Mouse (Mus musculus): ENCODE data around the gene Mecr.

Mecr gene

DNA sequence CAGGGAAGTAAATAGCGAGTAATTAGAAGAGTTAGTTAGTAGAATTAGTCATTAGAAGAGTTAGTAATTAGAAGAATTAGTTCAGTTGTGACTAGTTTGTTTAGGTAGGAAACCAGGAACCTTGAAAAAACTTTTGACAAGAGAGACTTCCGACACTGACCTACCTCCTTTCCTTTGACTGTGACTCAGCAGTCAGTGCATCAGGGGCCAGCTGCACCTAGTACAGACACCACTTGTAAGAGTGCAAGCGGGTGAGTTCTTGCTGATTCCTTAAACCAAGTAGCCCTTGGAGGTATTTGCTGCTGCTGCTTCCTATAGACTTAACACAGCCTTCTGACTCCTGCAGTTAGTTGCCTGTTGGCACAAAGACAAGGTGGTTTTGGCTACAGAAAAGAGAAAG, 47.4 kb downstream of the Mecr start:
- DNase-seq (ENCODE audit: low read depth, low spot score): no peak

DNA sequence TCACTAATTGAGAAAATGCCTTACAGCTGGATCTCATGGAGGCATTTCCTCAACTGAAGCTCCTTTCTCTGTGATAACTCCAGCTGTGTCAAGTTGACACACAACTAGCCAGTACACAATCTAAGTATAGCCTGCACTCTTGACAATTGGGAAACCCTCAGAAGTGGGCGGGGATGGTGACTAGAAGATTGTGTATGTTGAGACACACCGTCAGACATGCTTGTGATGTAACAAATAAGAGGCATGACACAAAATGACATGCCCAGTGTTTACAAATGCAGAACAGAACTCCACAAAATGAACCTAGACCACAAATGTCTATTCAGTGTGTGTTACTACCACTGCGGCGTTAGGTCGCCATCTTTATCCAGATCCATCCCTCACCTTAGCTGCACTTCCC, 53.8 kb downstream of the Mecr start:
- no peak for DNase-seq (ENCODE audit: low read depth, low spot score)

DNA sequence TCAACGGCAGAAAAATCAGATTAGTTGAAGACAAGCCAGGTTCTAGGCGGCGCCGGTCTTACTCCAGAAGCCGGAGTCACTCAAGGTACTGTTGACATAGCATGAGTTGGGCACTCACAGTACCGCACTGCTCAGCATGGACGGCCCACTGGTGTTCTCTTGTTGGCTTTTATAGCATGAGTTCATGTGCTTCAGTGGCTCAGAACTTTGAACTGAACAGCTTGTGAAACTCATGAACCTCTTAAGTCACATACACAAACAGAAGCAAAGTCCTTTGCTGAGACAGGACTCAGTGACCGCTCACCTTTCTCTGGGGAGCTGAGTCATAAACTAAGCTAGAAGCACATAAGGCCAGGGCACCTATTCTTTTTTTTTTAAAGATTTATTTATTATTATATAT, 54.5 kb downstream of the Mecr start:
- no peak for DNase-seq (ENCODE audit: low read depth, low spot score)

DNA sequence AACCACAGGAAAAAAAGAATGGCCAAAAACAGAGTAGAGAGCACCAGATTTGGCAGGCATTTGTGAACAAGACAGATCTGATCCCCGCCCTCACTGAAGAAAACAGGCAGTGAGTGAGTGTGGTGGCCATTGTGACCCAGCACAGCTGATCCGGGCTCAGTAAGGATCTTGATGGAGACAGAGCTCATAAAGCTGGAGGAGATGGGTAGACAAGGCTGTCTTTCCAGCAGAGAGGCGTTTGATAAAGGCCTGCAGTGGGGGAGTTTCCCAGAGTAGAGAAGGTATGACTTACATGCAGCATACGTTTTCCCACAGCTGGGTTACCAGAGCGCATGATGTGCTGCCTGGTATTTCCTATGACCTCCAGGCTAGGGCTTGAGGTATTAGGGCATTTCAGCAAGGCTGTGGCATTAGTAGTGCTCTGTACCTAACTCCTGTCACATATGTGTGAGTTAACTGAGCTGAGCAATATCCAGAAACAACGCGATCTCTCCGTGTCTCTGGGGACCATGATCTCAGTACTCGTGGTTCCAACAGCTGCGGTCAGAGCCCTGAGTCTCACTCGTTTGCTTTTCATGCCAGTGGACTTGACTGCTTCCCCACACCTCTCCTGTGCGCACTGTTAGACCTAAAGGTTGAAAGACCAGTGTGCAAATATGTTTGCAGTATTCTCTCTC, 55.4 kb downstream of the Mecr start:
- no peak for DNase-seq (ENCODE audit: low read depth, low spot score)

DNA sequence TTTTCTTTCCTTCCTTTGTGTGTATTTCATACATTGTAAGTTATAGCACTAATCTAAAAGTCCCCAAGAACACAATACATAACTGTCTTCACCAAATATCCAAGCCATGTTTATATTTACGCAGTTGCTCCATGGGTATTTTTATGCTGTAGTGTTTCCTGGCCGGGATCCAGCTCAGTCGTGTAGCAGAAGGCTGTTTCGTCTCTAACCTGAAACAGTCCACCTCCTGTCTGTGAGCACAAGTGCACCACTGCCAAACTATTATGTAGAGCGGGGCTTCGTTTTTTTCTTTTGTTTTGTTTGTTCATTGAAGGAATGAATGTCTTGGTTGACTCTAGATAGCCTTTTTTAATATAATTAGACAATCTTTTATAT, 55.9 kb downstream of the Mecr start:
- no peak for DNase-seq (ENCODE audit: low read depth, low spot score)

DNA sequence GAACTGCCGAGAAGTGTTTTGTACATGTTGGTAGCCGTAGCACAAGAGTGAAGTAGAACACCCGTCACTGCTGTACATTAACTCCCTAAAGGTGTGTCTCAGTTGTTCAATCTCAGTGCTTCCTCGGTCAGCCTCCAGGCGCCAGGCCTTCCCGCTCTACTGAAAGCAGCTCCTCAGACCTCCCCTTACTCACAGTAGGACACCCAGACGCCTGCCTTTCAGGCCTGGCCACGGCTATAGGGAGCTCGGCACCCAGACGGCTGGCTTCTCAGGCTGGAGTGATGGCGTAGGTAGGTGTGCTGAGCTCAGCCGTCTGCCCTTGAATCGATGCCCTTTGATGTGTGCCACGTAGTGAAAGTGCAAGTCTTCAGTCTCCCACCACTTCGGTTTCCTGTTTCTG, 57.8 kb downstream of the Mecr start:
- DNase-seq (ENCODE audit: low read depth, low spot score): no peak

DNA sequence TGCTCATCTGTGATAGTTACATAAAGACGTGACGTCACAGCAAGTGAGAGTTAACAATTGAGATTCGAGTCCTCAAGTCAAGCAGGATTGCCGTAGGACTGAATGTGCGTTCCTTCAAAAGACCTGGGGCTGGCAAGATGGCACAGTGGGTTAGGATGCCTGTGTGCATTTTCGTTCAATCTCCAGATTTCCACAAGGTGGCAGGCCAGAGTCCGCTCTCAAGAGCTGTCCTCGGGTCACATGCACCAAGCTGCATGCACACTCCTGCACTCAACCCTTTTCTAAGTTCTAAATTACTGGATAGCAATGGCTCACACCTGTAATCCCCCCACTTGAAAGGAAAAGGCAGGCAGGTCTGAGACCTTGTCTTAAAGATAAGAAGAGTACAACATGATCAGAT, 61.2 kb downstream of the Mecr start:
- DNase-seq (ENCODE audit: low read depth, low spot score): no peak

DNA sequence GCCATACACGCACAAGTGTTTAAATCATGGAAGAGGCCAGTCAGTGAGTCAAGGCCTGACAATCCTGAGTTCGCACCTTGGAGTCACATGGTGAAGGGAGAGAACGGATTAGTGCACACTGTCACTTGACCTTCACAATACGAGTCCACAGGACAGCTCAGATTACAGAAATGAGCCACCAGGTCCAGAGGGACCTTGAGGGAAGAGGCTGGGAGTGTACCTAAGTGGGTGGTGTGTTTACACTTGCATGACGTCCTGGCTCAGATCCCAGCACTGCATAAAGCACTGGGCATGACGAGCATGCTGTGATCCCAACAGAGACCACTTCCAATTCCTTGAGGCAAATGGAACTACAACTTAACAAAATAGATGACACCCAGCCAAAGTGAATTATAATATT, 63.2 kb downstream of the Mecr start:
- DNase-seq (ENCODE audit: low read depth, low spot score): no peak

DNA sequence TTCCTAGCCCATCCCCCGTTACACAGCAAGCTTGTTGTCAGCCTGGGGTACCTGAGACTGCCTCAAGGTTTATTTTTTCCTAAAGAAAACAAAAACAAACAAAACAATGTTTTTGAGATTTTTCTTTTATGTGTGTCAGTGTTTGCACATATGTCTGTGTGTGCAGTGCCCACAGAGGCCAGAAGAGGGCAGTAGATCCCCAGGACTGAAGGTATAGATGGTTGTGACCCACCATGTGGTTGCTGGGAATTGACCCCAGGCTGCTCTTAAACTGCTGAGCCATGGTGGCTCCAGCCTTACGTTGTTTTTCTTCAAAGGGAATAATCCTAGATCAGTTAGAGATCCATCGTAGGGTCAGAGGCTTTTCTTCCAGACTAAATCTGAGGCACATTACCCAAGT, 64.6 kb downstream of the Mecr start:
- DNase-seq (ENCODE audit: low read depth, low spot score): no peak

DNA sequence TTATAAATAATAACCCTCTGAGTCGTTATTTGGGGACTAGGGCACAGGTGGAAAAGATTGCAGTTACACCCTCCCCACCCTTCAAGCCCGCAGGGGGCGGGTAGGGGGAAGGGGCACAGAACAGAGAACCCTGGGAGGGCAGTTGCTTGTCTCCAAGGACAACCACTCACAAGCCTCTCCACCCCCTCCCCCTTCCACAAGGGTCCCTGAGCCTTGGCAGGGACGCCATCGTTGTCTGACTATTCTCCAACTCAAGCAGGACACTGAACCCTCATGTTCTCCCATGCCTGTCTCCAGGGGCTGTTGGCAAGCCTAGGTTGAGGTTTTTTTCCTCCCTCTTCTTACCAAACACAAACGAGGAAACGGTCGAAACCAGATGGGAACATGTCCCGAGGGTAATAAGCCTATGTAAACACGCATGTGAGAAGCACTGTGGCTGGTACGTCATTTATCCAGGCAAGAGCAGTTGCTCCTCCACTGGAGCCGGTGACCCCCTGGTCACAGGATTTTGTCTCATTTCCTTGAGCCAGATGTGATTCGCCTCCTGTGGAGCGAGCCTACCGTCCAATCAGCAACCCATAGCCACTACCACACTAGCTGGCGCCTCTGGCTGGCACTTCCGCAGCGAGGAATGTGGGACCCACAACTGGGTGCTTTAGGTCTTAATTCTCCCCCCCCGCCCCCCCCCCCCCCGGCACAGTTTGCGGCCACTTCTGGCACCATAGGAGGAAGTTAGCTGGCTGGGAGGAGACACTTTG, 67.1 kb downstream of the Mecr start:
- no peak for DNase-seq (ENCODE audit: low read depth, low spot score)

DNA sequence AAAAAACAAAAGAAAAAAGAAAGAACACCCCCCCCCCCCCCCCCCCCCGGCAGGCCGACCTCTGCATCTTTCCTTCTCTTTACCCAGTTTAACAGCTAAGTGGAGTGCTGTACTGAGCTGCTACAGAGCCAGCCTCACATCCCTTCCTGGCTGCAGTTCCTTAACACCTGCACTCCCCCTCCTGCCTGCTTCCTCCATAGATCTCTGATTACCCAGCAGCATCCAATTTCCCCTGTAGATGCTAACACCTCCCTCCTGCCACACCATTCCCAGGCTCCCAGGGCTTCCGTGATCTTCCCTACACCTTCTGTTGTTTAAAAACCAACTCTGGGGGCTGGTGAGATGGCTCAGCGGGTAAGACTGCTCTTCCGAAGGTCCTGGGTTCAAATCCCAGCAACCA, 68.3 kb downstream of the Mecr start:
- DNase-seq (ENCODE audit: low read depth, low spot score): no peak

DNA sequence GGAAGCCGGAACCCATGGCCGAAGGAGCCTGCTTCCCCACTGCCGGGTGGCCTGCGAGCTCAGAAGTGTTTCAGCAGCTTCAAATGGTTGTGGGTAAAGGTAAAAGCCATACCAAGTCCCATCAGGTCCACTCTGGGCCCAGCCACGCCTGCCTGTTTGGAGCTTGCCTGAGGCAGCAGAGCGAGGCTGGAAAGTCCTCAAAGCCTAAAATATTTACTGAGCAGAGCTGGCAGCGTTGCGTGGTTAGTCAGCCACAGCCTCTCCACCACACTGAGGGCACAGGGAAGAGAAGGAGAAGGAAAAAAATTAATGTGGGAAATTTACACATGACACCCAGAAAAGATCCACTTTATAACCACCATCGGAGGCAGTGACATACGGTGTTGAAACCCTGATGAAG, 70.3 kb downstream of the Mecr start:
- no peak for DNase-seq (ENCODE audit: low read depth, low spot score)

DNA sequence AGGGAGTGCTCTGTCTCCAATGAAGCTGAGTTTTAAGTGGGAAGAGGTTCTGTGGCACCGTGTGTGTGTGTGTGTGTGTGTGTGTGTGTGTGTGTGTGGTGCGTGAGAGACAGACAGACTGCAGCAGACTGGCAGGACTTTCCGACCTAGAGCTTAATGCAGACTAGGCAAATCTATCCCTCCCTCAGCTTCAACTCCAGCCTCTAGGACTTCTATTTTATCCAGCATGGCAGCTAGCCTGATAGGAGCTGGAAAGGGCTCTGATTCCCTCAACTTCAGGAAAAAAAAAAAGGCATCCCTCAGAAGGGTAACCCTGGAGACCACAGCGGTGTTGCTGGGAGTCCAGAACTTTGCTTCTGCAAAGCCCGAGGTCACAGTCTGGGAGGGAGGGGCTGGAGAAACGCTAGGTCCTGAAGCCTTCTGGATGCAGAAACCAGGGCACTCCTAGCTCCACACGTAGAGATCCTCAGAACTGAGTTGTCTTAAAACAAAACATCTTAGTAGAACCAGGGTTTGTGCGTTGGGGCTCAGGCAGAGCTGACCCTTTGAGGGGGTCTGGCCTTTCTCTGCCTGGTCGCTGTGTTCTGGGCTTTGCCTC, 70.9 kb downstream of the Mecr start:
- no peak for DNase-seq (ENCODE audit: low read depth, low spot score)

DNA sequence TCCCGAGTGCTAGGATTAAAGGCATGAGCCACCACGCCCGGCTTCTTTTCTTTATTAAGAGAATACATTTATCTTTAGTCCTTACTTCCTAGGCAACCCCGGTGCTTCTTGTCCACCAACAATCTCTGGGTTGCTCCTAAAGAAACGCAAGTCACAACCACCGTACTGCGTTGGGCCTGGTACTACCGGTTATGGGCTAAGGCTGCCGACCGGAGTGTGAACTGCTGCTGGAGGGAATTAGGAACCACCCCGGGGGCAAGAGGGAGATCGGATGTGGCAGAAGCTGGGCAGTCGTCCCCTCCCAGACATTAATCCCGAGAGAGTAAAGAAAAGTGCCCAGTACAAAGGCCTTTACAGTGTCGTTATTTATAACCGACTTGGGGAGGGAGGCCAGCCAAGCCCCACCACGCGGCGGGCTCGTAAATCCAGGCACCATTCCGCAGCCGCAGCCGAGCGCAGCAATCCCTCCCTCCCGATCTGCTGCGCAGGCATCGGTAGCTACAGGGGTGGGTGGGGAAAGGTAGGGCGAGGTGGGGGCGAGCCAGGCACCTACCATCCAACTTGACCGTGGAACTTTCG, 71.7 kb downstream of the Mecr start:
- DNase-seq (ENCODE audit: low read depth, low spot score): no peak

DNA sequence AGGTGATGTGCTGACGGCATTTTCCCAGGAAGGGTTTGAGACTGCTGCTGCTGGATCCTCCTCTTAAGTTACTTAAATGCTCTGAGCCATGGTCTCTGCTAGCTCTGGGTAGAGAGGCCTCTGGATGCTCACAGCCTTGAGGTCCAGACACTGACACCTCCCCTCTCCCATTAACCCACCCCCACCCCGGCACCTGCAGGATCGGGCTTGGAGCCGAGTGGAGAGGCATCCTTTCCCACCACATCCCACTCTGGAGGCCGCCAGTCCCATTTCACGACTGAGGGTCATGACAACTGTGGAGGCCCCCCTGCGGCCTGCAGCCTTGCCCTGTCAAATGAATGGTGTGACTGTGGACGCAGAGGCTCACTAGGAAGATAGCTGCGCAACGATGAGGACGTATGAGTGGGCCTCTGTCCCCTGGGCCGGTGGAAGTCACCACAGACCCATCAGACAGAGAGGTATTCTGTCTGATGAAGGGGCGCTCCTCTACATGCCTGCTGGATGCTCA, 72.6 kb downstream of the Mecr start:
- DNase-seq (ENCODE audit: low read depth, low spot score): no peak

DNA sequence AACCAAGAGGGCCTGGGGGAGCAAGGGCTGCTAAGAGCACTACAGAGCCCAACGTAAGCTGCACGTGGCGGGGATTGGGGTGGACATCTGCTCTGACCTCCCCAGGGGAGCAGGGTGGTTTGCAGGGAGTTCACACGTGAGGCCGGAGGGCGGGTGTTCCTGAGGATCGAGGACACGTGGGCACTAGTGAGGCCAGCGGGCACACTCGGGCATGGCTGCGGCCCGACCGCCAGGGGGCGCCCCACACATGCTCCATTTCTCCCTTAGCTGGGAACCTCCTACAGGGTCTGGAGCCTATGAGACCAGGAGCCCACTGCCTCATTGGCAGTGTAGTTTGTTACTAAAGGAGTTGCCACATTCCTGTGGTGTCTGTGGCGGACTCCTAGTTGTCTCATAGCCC, 73.2 kb downstream of the Mecr start:
- DNase-seq (ENCODE audit: low read depth, low spot score): no peak

DNA sequence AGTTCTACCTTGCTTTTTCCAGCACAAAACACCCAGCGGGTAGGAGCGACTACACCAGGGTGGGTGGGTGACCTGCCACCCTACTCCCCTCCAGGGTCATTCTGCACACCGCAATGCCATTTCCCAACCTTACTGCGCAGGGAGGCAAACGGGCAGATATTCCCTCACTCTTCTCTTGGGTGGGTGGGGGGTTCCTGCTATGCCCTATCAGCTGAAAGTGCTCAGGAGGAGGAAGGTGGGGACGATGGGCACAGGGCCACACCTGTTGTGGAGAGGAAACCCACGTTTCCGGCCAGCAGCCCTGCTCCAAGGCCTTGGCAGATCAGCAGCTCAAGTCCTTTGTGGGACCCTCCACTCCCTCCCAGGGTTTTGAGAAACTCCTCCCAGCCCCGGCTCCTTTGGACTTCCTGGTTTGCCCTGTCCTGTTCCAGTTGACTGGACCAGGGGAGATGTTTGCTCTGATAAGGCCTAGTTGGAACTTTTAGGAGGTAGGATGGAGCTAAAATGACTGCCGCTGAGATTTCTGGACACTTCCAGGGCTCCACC, 73.8 kb downstream of the Mecr start:
- no peak for DNase-seq (ENCODE audit: low read depth, low spot score)
